Mouse (Mus musculus): ENCODE data around the gene Eef1akmt3.

DNA sequence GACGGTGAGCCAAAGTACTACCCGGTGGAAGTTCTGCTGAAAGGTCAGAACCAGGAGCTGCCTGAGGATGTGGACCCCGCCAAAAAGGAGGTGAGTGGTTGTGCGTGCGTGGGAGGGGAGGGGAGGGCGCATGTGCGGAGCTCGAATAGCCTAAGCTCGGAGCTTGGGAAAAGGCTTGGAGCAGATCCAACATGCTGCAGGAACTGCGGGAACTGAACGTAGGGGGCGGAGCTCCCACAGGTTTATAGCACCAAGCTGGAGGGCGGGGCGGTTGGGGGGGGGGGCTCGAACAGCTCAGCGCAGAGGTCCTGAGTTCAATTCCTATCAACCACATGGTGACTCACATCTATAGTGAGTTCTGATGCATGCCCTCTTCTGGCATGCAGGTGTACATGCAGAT lies 22.9 kb downstream of the Eef1akmt3 start:
- TF ChIP-seq TCF3 (IDR thresholded peaks at IDR 0.05; ENCODE audit: insufficient read length, low read depth): no peak
- TF ChIP-seq POLR2A (IDR thresholded peaks at IDR 0.05; ENCODE audit: insufficient read length, low read depth): no peak
- no peak for TF ChIP-seq MYOG (IDR thresholded peaks at IDR 0.05; ENCODE audit: control insufficient read depth in 1 of 3, insufficient read depth in 1 of 3, insufficient read length in 2 of 3, low read depth in 2 of 3)
- TF ChIP-seq TCF12 (IDR thresholded peaks at IDR 0.05; ENCODE audit: insufficient read depth, poor library complexity, severe bottlenecking): no peak
- no peak for TF ChIP-seq CEBPB (IDR thresholded peaks at IDR 0.05; ENCODE audit: insufficient read depth, poor library complexity, severe bottlenecking)
- TF ChIP-seq SRF (IDR thresholded peaks at IDR 0.05; ENCODE audit: control insufficient read depth, insufficient read length, low read depth): no peak
